Mouse (Mus musculus) neural tube, embryonic 11.5 days (tissue): ENCODE measurements around the gene Pcsk2. TPM values are rescaled to one million over a fixed set of nuclear protein-coding genes. Genes with fewer than 3 reads are reported as not detected.

Source experiments
- ATAC-seq: fragments of 200-750 bp; cut with Nextera tagmentation; 2 replicates; pipeline ENCODE4 v1.8.0; 2017; ENCODE audit warnings: moderate number of reproducible peaks, mild to moderate bottlenecking, moderate TSS enrichment, moderate library complexity; ENCODE audit not compliant: insufficient read depth, low FRiP score, low TSS enrichment
- DNase-seq: peaks from one replicate; pipeline ENCODE4 v3.0.0-alpha.2; 2015; ENCODE audit warnings: low spot score
- H3K27ac ChIP-seq: fragments of 300-500 bp; sonication (generic); 2 replicates; pipeline ENCODE4 v1.5.1; 2014; ENCODE audit warnings: low read depth, mild to moderate bottlenecking, low read length
- H3K27me3 ChIP-seq: fragments of 300-500 bp; sonication (generic); 2 replicates; pipeline ENCODE4 v1.6.1; 2014; ENCODE audit warnings: mild to moderate bottlenecking, low read length, mixed read lengths; ENCODE audit not compliant: control insufficient read depth, insufficient read depth
- H3K36me3 ChIP-seq: fragments of 300-500 bp; sonication (generic); 2 replicates; pipeline ENCODE4 v1.6.1; 2014; ENCODE audit warnings: mild to moderate bottlenecking, low read length, moderate library complexity, mixed read lengths; ENCODE audit not compliant: control insufficient read depth, insufficient read depth
- H3K4me1 ChIP-seq: fragments of 300-500 bp; sonication (generic); 2 replicates; pipeline ENCODE4 v1.6.1; 2014; ENCODE audit warnings: low read length, mixed read lengths; ENCODE audit not compliant: control insufficient read depth, insufficient read depth
- H3K4me2 ChIP-seq: fragments of 300-500 bp; sonication (generic); 2 replicates; pipeline ENCODE4 v1.6.1; 2014; ENCODE audit warnings: low read depth, mild to moderate bottlenecking, moderate library complexity
- H3K4me3 ChIP-seq: fragments of 300-500 bp; sonication (generic); 2 replicates; pipeline ENCODE4 v1.5.1; 2014; ENCODE audit warnings: low read depth, low read length
- H3K9ac ChIP-seq: fragments of 300-500 bp; sonication (generic); 2 replicates; pipeline ENCODE4 v1.6.1; 2014; ENCODE audit warnings: mild to moderate bottlenecking, low read length
- H3K9me3 ChIP-seq: fragments of 300-500 bp; sonication (generic); 2 replicates; pipeline ENCODE4 v1.6.1; 2016; ENCODE audit warnings: low read length; ENCODE audit not compliant: control insufficient read depth
- WGBS: fragments of 180-500 bp; shearing (Covaris S2); extraction: QIAGEN DNeasy Blood & Tissue Kit; methylation state at CpG from one replicate; pipeline ENCODE4 v1.1.7; 2014; 5-methylcytosine and 5-hydroxymethylcytosine counted together
- polyA plus RNA-seq: library from polyadenylated mRNA; unstranded; fragments of >200 nt; fragmentation: Nextera tagmentation; extraction: Ambion mirVana; gene quantifications from 2 replicates; pipeline ENCODE4 v1.2.1, GENCODE M21; 2014

The Pcsk2 gene
- polyA plus RNA-seq, 1 experiment from 2014 or later = 7.5 TPM

- Histone ChIP-seq H3K9ac (no peak overlapping the region), H3K36me3 (no peaks in the 10 kb centered on the region), H3K4me3 (no peak overlapping the region), H3K27ac (no peak overlapping the region), H3K27me3 (no peaks in the 10 kb centered on the region), H3K4me1 (no peaks in the 10 kb centered on the region), H3K9me3 (no peaks in the 10 kb centered on the region), H3K4me2 (no peak overlapping the region)
- no peak for DNase-seq
- 81% methylated on average over 7 of the region's 7 CpGs for WGBS
- no peak for ATAC-seq
Observed at GRCm38 (mm10) chr2:143841536-143841935, 295.6 kb downstream of the Pcsk2 start.

- no peak for DNase-seq
- no peak overlapping the region for H3K9ac ChIP-seq
- no peak overlapping the region for H3K4me3 ChIP-seq
- 75% methylated on average over 5 of the region's 5 CpGs for WGBS
- H3K4me2 ChIP-seq = no peak overlapping the region
- H3K36me3 ChIP-seq = no peaks in the 10 kb centered on the region
- H3K4me1 ChIP-seq = no peaks in the 10 kb centered on the region
- no peak overlapping the region for H3K27ac ChIP-seq
- no peaks in the 10 kb centered on the region for H3K9me3 ChIP-seq
- no peaks in the 10 kb centered on the region for H3K27me3 ChIP-seq
- no peak for ATAC-seq
Observed at GRCm38 (mm10) chr2:143844779-143845178, 298.8 kb downstream of the Pcsk2 start.

- Histone ChIP-seq H3K27ac (no peak overlapping the region), H3K4me2 (no peak overlapping the region), H3K4me3 (no peak overlapping the region), H3K36me3 (no peaks in the 10 kb centered on the region), H3K9me3 (no peaks in the 10 kb centered on the region), H3K27me3 (no peaks in the 10 kb centered on the region), H3K4me1 (no peaks in the 10 kb centered on the region), H3K9ac (no peak overlapping the region)
- no peak for DNase-seq
- 79% methylated on average over 4 of the region's 4 CpGs for WGBS
- ATAC-seq = no peak
Observed at GRCm38 (mm10) chr2:143846799-143847198, 300.8 kb downstream of the Pcsk2 start.

- no peaks in the 10 kb centered on the region for H3K4me1 ChIP-seq
- no peak for DNase-seq
- no peaks in the 10 kb centered on the region for H3K36me3 ChIP-seq
- ATAC-seq = no peak
- H3K4me2 ChIP-seq = no peak overlapping the region
- no peak overlapping the region for H3K4me3 ChIP-seq
- no peaks in the 10 kb centered on the region for H3K9me3 ChIP-seq
- no peaks in the 10 kb centered on the region for H3K27me3 ChIP-seq
- H3K27ac ChIP-seq = no peak overlapping the region
- 87% methylated on average over 3 of the region's 3 CpGs for WGBS
- H3K9ac ChIP-seq = no peak overlapping the region
Observed at GRCm38 (mm10) chr2:143847291-143847690, 301.3 kb downstream of the Pcsk2 start.

- Histone ChIP-seq H3K4me1 (no peaks in the 10 kb centered on the region), H3K27ac (no peak overlapping the region), H3K9me3 (no peaks in the 10 kb centered on the region), H3K27me3 (no peaks in the 10 kb centered on the region), H3K9ac (no peak overlapping the region), H3K4me2 (no peak overlapping the region), H3K4me3 (no peak overlapping the region), H3K36me3 (no peaks in the 10 kb centered on the region)
- no peak for DNase-seq
- ATAC-seq = no peak; the same call in 1 of the 2 replicates
- WGBS = 87% methylated on average over 12 of the region's 12 CpGs
Observed at GRCm38 (mm10) chr2:143851354-143852221, 305.6 kb downstream of the Pcsk2 start.

GRCm38 (mm10) chr2:143852295-143853275, 306.6 kb downstream of the Pcsk2 start:
- ATAC-seq (no peak), DNase-seq (no peak)
- Histone ChIP-seq H3K27me3 (no peaks in the 10 kb centered on the region), H3K4me3 (no peak overlapping the region), H3K27ac (no peak overlapping the region), H3K9ac (no peak overlapping the region), H3K4me2 (no peak overlapping the region), H3K36me3 (no peaks in the 10 kb centered on the region), H3K4me1 (no peaks in the 10 kb centered on the region), H3K9me3 (no peaks in the 10 kb centered on the region)
- 70% methylated on average over 18 of the region's 18 CpGs for WGBS

GRCm38 (mm10) chr2:143853447-143853846, 307.5 kb downstream of the Pcsk2 start:
- ATAC-seq (no peak), DNase-seq (no peak)
- H3K27ac ChIP-seq = no peak overlapping the region
- no peak overlapping the region for H3K9ac ChIP-seq
- WGBS = 79% methylated on average over 4 of the region's 4 CpGs
- H3K4me3 ChIP-seq = no peak overlapping the region
- no peaks in the 10 kb centered on the region for H3K36me3 ChIP-seq
- no peak overlapping the region for H3K4me2 ChIP-seq
- no peaks in the 10 kb centered on the region for H3K9me3 ChIP-seq
- H3K4me1 ChIP-seq = no peaks in the 10 kb centered on the region
- no peaks in the 10 kb centered on the region for H3K27me3 ChIP-seq

GRCm38 (mm10) chr2:143859166-143859565, 313.2 kb downstream of the Pcsk2 start:
- 83% methylated on average over 2 of the region's 2 CpGs for WGBS
- H3K4me2 ChIP-seq = no peak overlapping the region

More at GRCm38 (mm10) chr2:143859166-143859565, 313.2 kb downstream of the Pcsk2 start:
- H3K36me3 ChIP-seq = no peaks in the 10 kb centered on the region
- no peaks in the 10 kb centered on the region for H3K27me3 ChIP-seq
- DNase-seq = no peak
- H3K4me1 ChIP-seq = no peaks in the 10 kb centered on the region
- ATAC-seq = no peak
- H3K9me3 ChIP-seq = no peaks in the 10 kb centered on the region
- H3K9ac ChIP-seq = no peak overlapping the region
- H3K27ac ChIP-seq = no peak overlapping the region
- H3K4me3 ChIP-seq = no peak overlapping the region
